ENCODE assay signal across 9 mouse cellular contexts in genomic region chr7:25072716-25073390, GRCm38 (mm10). TPM values are rescaled to one million over a fixed set of nuclear protein-coding genes. Genes with fewer than 3 reads are reported as not detected.
DNase-seq lines count a peak whose midpoint lies in the region; ATAC-seq lines count a peak whose summit lies in the region.
"Had no signal": no experiment of that assay in that cellular context is flagged by ENCODE, and none has a peak within 500 bp of the region (broad histone marks: within the 10 kb centered on the region; RNA-seq: fewer than 3 reads in every experiment).

No protein-coding gene starts in this region.

- no peaks in the 10 kb centered on the region for H3K9me3 ChIP-seq in forebrain, embryonic 12.5 days
- no peaks in the 10 kb centered on the region for H3K9me3 ChIP-seq in intestine, embryonic 14.5 days (ENCODE audit: control insufficient read depth, low read length)
- no peaks in the 10 kb centered on the region for H3K9me3 ChIP-seq in limb, embryonic 10.5 days (replicated peaks)
- no peaks in the 10 kb centered on the region for H3K9me3 ChIP-seq in midbrain, embryonic 15.5 days

- no peaks in the 10 kb centered on the region for H3K27me3 ChIP-seq in forebrain, embryonic 12.5 days
- no peaks in the 10 kb centered on the region for H3K27me3 ChIP-seq in intestine, embryonic 14.5 days (replicated peaks; ENCODE audit: control insufficient read depth, insufficient read depth, low read length)
- no peaks in the 10 kb centered on the region for H3K27me3 ChIP-seq in limb, embryonic 10.5 days (ENCODE audit: low read depth, poor library complexity, severe bottlenecking)
- H3K27me3 ChIP-seq in midbrain, embryonic 15.5 days (replicated peaks), result no peaks in the 10 kb centered on the region
- H3K27me3 ChIP-seq: CH12.LX had no signal

- no peak for ATAC-seq in cerebellum, adult (ENCODE audit: insufficient number of reproducible peaks, low FRiP score, low TSS enrichment)
- peak; percentile 34 for ATAC-seq in forebrain, embryonic 12.5 days (ENCODE audit: low FRiP score)
- ATAC-seq in intestine, embryonic 14.5 days (replicated peaks; ENCODE audit: low FRiP score, low TSS enrichment, low read depth), result 0 out of 2 replicates have a peak, but pooled peaks have one; percentile 9
- ATAC-seq in midbrain, embryonic 15.5 days (replicated peaks), result peak; percentile 18

- peak overlapping the region; percentile 78 for H3K4me3 ChIP-seq in forebrain, embryonic 12.5 days (replicated peaks)
- peak overlapping the region; percentile 62 for H3K4me3 ChIP-seq in intestine, embryonic 14.5 days (ENCODE audit: low read depth, low read length)
- H3K4me3 ChIP-seq in limb, embryonic 10.5 days, result peak overlapping the region; percentile 81
- H3K4me3 ChIP-seq in midbrain, embryonic 15.5 days, result peak overlapping the region; percentile 90

- peak overlapping the region; percentile 95 for H3K27ac ChIP-seq in forebrain, embryonic 12.5 days
- H3K27ac ChIP-seq in intestine, embryonic 14.5 days (ENCODE audit: low read depth), result peak overlapping the region; percentile 58
- peak overlapping the region; percentile 96 for H3K27ac ChIP-seq in limb, embryonic 10.5 days
- peak overlapping the region; percentile 94 for H3K27ac ChIP-seq in midbrain, embryonic 15.5 days

- under 1% methylated on average over 14 of the region's 33 CpGs for WGBS in forebrain, embryonic 12.5 days
- under 1% methylated on average over 19 of the region's 33 CpGs for WGBS in intestine, embryonic 14.5 days
- WGBS in limb, embryonic 10.5 days, result 1% methylated on average over 21 of the region's 33 CpGs
- WGBS in midbrain, embryonic 15.5 days, result under 1% methylated on average over 31 of the region's 33 CpGs

- peaks cover 71% of the 10 kb centered on the region for H3K4me1 ChIP-seq in forebrain, embryonic 12.5 days
- peaks cover 29% of the 10 kb centered on the region for H3K4me1 ChIP-seq in intestine, embryonic 14.5 days (replicated peaks; ENCODE audit: control insufficient read depth, insufficient read depth, low read length)
- H3K4me1 ChIP-seq in limb, embryonic 10.5 days, result peaks cover 79% of the 10 kb centered on the region
- peaks cover 63% of the 10 kb centered on the region for H3K4me1 ChIP-seq in midbrain, embryonic 15.5 days

- peak; percentile 64 for DNase-seq in cerebellum, adult 11 months
- DNase-seq in adrenal gland, postnatal 36 days, result peak; percentile 37 to 61
- DNase-seq in intestine, embryonic 14.5 days (ENCODE audit: low spot score), result peak; percentile 77
- DNase-seq in limb, embryonic 10.5 days (ENCODE audit: low spot score), result peak; percentile 76
- peak; percentile 65 for DNase-seq in telencephalon, adult 2 months (ENCODE audit: low read depth, low spot score)

- peaks cover 6% of the 10 kb centered on the region for H3K36me3 ChIP-seq in forebrain, embryonic 12.5 days (replicated peaks)
- peaks cover 7% of the 10 kb centered on the region for H3K36me3 ChIP-seq in intestine, embryonic 14.5 days (ENCODE audit: control insufficient read depth, insufficient read depth, low read length)
- peaks cover 16% of the 10 kb centered on the region for H3K36me3 ChIP-seq in limb, embryonic 10.5 days
- H3K36me3 ChIP-seq in midbrain, embryonic 15.5 days (replicated peaks), result peaks cover 4% of the 10 kb centered on the region; the same call in 1 of the 2 replicates

- peak overlapping the region; percentile 95 for H3K9ac ChIP-seq in forebrain, embryonic 12.5 days
- peak overlapping the region; percentile 66 for H3K9ac ChIP-seq in intestine, embryonic 14.5 days (ENCODE audit: low read length)
- peak overlapping the region; percentile 91 for H3K9ac ChIP-seq in midbrain, embryonic 15.5 days

- peak overlapping the region; percentile 96 for H3K4me2 ChIP-seq in forebrain, embryonic 12.5 days
- peak overlapping the region; percentile 92 for H3K4me2 ChIP-seq in intestine, embryonic 14.5 days (ENCODE audit: low read length)
- H3K4me2 ChIP-seq in midbrain, embryonic 15.5 days, result peak overlapping the region; percentile 93

RNA-seq across cellular contexts. Expression of gene Zfp574, which starts 0.5 kb away (rescaled TPM):
- 10 to 100 TPM; 20.6 to 20.9 TPM for total RNA-seq in adrenal gland, postnatal 36 days (2021)
- 39.7 and 41.2 TPM in 2 replicates for polyA plus RNA-seq in forebrain, embryonic 12.5 days (2016; fragmentation: Nextera tagmentation; extraction: Ambion mirVana)
- polyA plus RNA-seq in intestine, embryonic 14.5 days (2014; fragmentation: Nextera tagmentation; extraction: Ambion mirVana), result 21.9 and 24.8 TPM in 2 replicates
- 44.1 and 48.3 TPM in 2 replicates for polyA plus RNA-seq in limb, embryonic 10.5 days (2016; fragmentation: Nextera tagmentation; extraction: Ambion mirVana)
- 39.1 and 41.3 TPM in 2 replicates for polyA plus RNA-seq in midbrain, embryonic 15.5 days (2015; fragmentation: Nextera tagmentation; extraction: Ambion mirVana)

RNA-seq across cellular contexts. Expression of gene Grik5, which starts 0.7 kb away (rescaled TPM):
- total RNA-seq in adrenal gland, postnatal 36 days (2021), result 10 to 100 TPM; 13.4 to 16.9 TPM
- 14.3 and 18.1 TPM in 2 replicates for polyA plus RNA-seq in forebrain, embryonic 12.5 days (2016; fragmentation: Nextera tagmentation; extraction: Ambion mirVana)
- 7.0 and 8.8 TPM in 2 replicates for polyA plus RNA-seq in intestine, embryonic 14.5 days (2014; fragmentation: Nextera tagmentation; extraction: Ambion mirVana)
- 5.4 and 8.7 TPM in 2 replicates for polyA plus RNA-seq in limb, embryonic 10.5 days (2016; fragmentation: Nextera tagmentation; extraction: Ambion mirVana)
- polyA plus RNA-seq in midbrain, embryonic 15.5 days (2015; fragmentation: Nextera tagmentation; extraction: Ambion mirVana), result 19.5 and 22.1 TPM in 2 replicates
